Mouse (Mus musculus) stomach, embryonic 14.5 days (tissue): ENCODE results near the gene Crybg3. TPM values are rescaled to one million over a fixed set of nuclear protein-coding genes. Genes with fewer than 3 reads are reported as not detected.

Experiments used
- ATAC-seq: fragments of 200-750 bp; cut with Nextera tagmentation; 2 replicates; pipeline ENCODE4 v1.8.0; 2017; ENCODE audit warnings: low read depth, moderate TSS enrichment; ENCODE audit not compliant: insufficient number of reproducible peaks, insufficient read depth, low FRiP score
- H3K27ac ChIP-seq: fragments of 300-500 bp; sonication (generic); 2 replicates; pipeline ENCODE4 v1.5.1; 2014; ENCODE audit warnings: mild to moderate bottlenecking, low read length, moderate library complexity, mixed read lengths
- H3K27me3 ChIP-seq: fragments of 300-500 bp; sonication (generic); 2 replicates; pipeline ENCODE4 v1.6.1; 2014; ENCODE audit warnings: low read length, control low read depth, mixed read lengths; ENCODE audit not compliant: control insufficient read depth, insufficient read depth
- H3K36me3 ChIP-seq: fragments of 300-500 bp; sonication (generic); 2 replicates; pipeline ENCODE4 v1.6.1; 2014; ENCODE audit warnings: mild to moderate bottlenecking, control low read depth, low read length, moderate library complexity, mixed read lengths; ENCODE audit not compliant: control insufficient read depth, insufficient read depth
- H3K4me1 ChIP-seq: fragments of 300-500 bp; sonication (generic); 2 replicates; pipeline ENCODE4 v1.6.1; 2014; ENCODE audit warnings: low read length, control low read depth, mixed read lengths; ENCODE audit not compliant: control insufficient read depth, insufficient read depth
- H3K4me2 ChIP-seq: fragments of 300-500 bp; sonication (generic); replicated peaks from 2 replicates; pipeline ENCODE4 v1.6.1; 2014; ENCODE audit warnings: low read depth, low read length, control low read depth
- H3K4me3 ChIP-seq: fragments of 300-500 bp; sonication (generic); 2 replicates; pipeline ENCODE4 v1.5.1; 2014; ENCODE audit warnings: low read depth, low read length, control low read depth
- H3K9ac ChIP-seq: fragments of 300-500 bp; sonication (generic); replicated peaks from 2 replicates; pipeline ENCODE4 v1.6.1; 2014; ENCODE audit warnings: low read depth, mild to moderate bottlenecking, control low read depth, low read length, moderate library complexity, mixed read lengths
- H3K9me3 ChIP-seq: fragments of 300-500 bp; sonication (generic); 2 replicates; pipeline ENCODE4 v1.6.1; 2016; ENCODE audit warnings: low read depth, low read length, control low read depth; ENCODE audit not compliant: control insufficient read depth
- WGBS: fragments of 180-500 bp; shearing (Covaris S2); extraction: QIAGEN DNeasy Blood & Tissue Kit; methylation state at CpG from one replicate; pipeline ENCODE4 v1.1.7; 2014; 5-methylcytosine and 5-hydroxymethylcytosine counted together
- polyA plus RNA-seq: library from polyadenylated mRNA; unstranded; fragments of >200 nt; fragmentation: Nextera tagmentation; extraction: Ambion mirVana; gene quantifications from 2 replicates; pipeline ENCODE4 v1.2.1, GENCODE M21; 2014

The Crybg3 gene
- polyA plus RNA-seq, 1 experiment from 2014 or later: 18.4 TPM

GRCm38 (mm10) chr16:59448181-59448580, 152.6 kb downstream of the Crybg3 start:
- Histone ChIP-seq H3K27ac (no peak overlapping the region), H3K9ac (no peak overlapping the region), H3K36me3 (no peaks in the 10 kb centered on the region), H3K27me3 (no peaks in the 10 kb centered on the region), H3K4me3 (no peak overlapping the region), H3K4me1 (no peaks in the 10 kb centered on the region), H3K9me3 (no peaks in the 10 kb centered on the region), H3K4me2 (no peak overlapping the region)
- ATAC-seq: no peak
- WGBS: 75% methylated on average over 1 of the region's 1 CpGs

- ATAC-seq: no peak
- H3K27ac ChIP-seq: no peak overlapping the region
- no peaks in the 10 kb centered on the region for H3K36me3 ChIP-seq
- no peak overlapping the region for H3K4me3 ChIP-seq
- H3K27me3 ChIP-seq: no peaks in the 10 kb centered on the region
- H3K4me1 ChIP-seq: no peaks in the 10 kb centered on the region
- H3K9ac ChIP-seq: no peak overlapping the region
- 77% methylated on average over 7 of the region's 7 CpGs for WGBS
- H3K9me3 ChIP-seq: no peaks in the 10 kb centered on the region
- no peak overlapping the region for H3K4me2 ChIP-seq
Observed at GRCm38 (mm10) chr16:59444880-59445559, 155.8 kb downstream of the Crybg3 start.

Other genes with a start within 250 kb of the Crybg3 start
- gene Olfr209, start 237.0 kb downstream of the Crybg3 start, polyA plus RNA-seq: not detected in 2 replicates
- gene Gabrr3, start 193.6 kb downstream of the Crybg3 start, polyA plus RNA-seq: not detected in 2 replicates
- gene Riox2, start 129.2 kb downstream of the Crybg3 start, polyA plus RNA-seq: 38.3 and 38.7 TPM in 2 replicates
- gene Arl6, start 38.4 kb upstream of the Crybg3 start, polyA plus RNA-seq: 31.2 and 32.3 TPM in 2 replicates